Mouse (Mus musculus) MEL (cell line): ENCODE measurements around the gene Pld5. TPM values are rescaled to one million over a fixed set of nuclear protein-coding genes. Genes with fewer than 3 reads are reported as not detected.

Experiments
- DNase-seq: peaks from one replicate; pipeline ENCODE4 v3.0.0; 2011; ENCODE audit warnings: low read depth, low spot score
- H3K27ac ChIP-seq: 2 replicates; pipeline ENCODE4 v1.5.1; 2012; ENCODE audit warnings: low read depth, mild to moderate bottlenecking, control low read depth, low read length, moderate library complexity; ENCODE audit not compliant: control insufficient read depth
- H3K27me3 ChIP-seq, 2 experiments: fragments of 150-350 bp in 1 of 2; sonication (generic) in 1 of 2; 2 replicates each; pipeline ENCODE4 v1.6.1; 2012; ENCODE audit warnings: low read length in 2 of 2, mild to moderate bottlenecking in 2 of 2, improper control_type of control experiment in 1 of 2, moderate library complexity in 1 of 2; ENCODE audit not compliant: insufficient read depth in 2 of 2, control insufficient read depth in 1 of 2
- H3K36me3 ChIP-seq, 2 experiments: 2 replicates each; pipeline ENCODE4 v1.6.1; 2012 to 2014; ENCODE audit warnings: low read length in 2 of 2, improper control_type of control experiment in 1 of 2, inconsistent platforms in 1 of 2, mild to moderate bottlenecking in 1 of 2; ENCODE audit not compliant: insufficient read depth in 2 of 2, control insufficient read depth in 1 of 2
- H3K4me1 ChIP-seq, 2 experiments: fragments of 150-350 bp in 1 of 2; sonication (generic) in 1 of 2; 2 replicates each; pipeline ENCODE4 v1.6.1; 2012; ENCODE audit warnings: low read length in 2 of 2, improper control_type of control experiment in 1 of 2, mild to moderate bottlenecking in 1 of 2; ENCODE audit not compliant: insufficient read depth in 2 of 2, control insufficient read depth in 1 of 2
- H3K4me3 ChIP-seq, 2 experiments: fragments of 150-350 bp in 1 of 2; sonication (generic) in 1 of 2; 2 replicates each; pipeline ENCODE4 v1.5.1; 2012; ENCODE audit warnings: low read depth in 2 of 2, low read length in 2 of 2, mild to moderate bottlenecking in 2 of 2, moderate library complexity in 2 of 2, control low read depth in 1 of 2, improper control_type of control experiment in 1 of 2; ENCODE audit not compliant: control insufficient read depth in 1 of 2, insufficient read depth in 1 of 2
- H3K79me2 ChIP-seq: 2 replicates; pipeline ENCODE4 v1.6.1; 2012; ENCODE audit warnings: mild to moderate bottlenecking, low read length, moderate library complexity; ENCODE audit not compliant: control insufficient read depth, poor library complexity, insufficient read depth
- H3K9ac ChIP-seq: 2 replicates; pipeline ENCODE4 v1.6.1; 2012; ENCODE audit warnings: low read depth, mild to moderate bottlenecking, control low read depth, low read length, moderate library complexity; ENCODE audit not compliant: control insufficient read depth, poor library complexity, severe bottlenecking
- H3K9me3 ChIP-seq: fragments of 150-350 bp; sonication (generic); replicated peaks from 2 replicates; pipeline ENCODE4 v1.6.1; 2012; ENCODE audit warnings: mild to moderate bottlenecking, low read length, improper control_type of control experiment, moderate library complexity; ENCODE audit not compliant: insufficient read depth
- CHD1 ChIP-seq: IDR thresholded peaks from 2 replicates; pipeline ENCODE4 v1.6.1; 2012; ENCODE audit warnings: low read depth, mild to moderate bottlenecking, inconsistent platforms, low read length, improper control_type of control experiment
- CHD2 ChIP-seq: IDR thresholded peaks from 2 replicates; pipeline ENCODE4 v1.6.1; 2011; ENCODE audit warnings: low read length, improper control_type of control experiment
- CTCF ChIP-seq, 3 experiments: IDR thresholded peaks in 2 of 3; conservative IDR thresholded peaks in 1 of 3; 2 replicates each; pipeline ENCODE4 v1.5.1; 2011 to 2012; ENCODE audit warnings: low read length in 3 of 3, low read depth in 2 of 3, mild to moderate bottlenecking in 2 of 3, improper control_type of control experiment in 1 of 3, inconsistent platforms in 1 of 3, mixed read lengths in 1 of 3, moderate library complexity in 1 of 3; ENCODE audit not compliant: control insufficient read depth in 1 of 3, insufficient read depth in 1 of 3, poor library complexity in 1 of 3, severe bottlenecking in 1 of 3
- E2F4 ChIP-seq: IDR thresholded peaks from 2 replicates; pipeline ENCODE4 v1.6.1; 2011; ENCODE audit warnings: low read depth, low read length, improper control_type of control experiment, borderline replicate concordance
- ELF1 ChIP-seq: IDR thresholded peaks from 2 replicates; pipeline ENCODE4 v1.6.1; 2014; ENCODE audit warnings: low read depth, mild to moderate bottlenecking, inconsistent platforms, low read length, improper control_type of control experiment, moderate library complexity
- EP300 ChIP-seq, 2 experiments: IDR thresholded peaks; 2 replicates each; pipeline ENCODE4 v1.6.1; 2011; ENCODE audit warnings: improper control_type of control experiment in 2 of 2, low read length in 2 of 2, low read depth in 1 of 2, mild to moderate bottlenecking in 1 of 2
- ETS1 ChIP-seq: IDR thresholded peaks from 2 replicates; pipeline ENCODE4 v1.6.1; 2012; ENCODE audit warnings: low read depth, mild to moderate bottlenecking, inconsistent platforms, low read length, improper control_type of control experiment, moderate library complexity
- GATA1 ChIP-seq: IDR thresholded peaks from 2 replicates; pipeline ENCODE4 v1.6.1; 2011; ENCODE audit warnings: low read depth, low read length, improper control_type of control experiment
- HCFC1 ChIP-seq: IDR thresholded peaks from 2 replicates; pipeline ENCODE4 v1.6.1; 2012; ENCODE audit warnings: low read depth, mild to moderate bottlenecking, inconsistent platforms, low read length, improper control_type of control experiment, moderate library complexity
- KAT2A ChIP-seq: conservative IDR thresholded peaks from 2 replicates; pipeline ENCODE4 v1.6.1; 2012; ENCODE audit warnings: low read depth, low read length, improper control_type of control experiment, inconsistent platforms
- MAFK ChIP-seq: IDR thresholded peaks from 2 replicates; pipeline ENCODE4 v1.6.1; 2011; ENCODE audit warnings: low read depth, mild to moderate bottlenecking, low read length, improper control_type of control experiment, borderline replicate concordance
- MAX ChIP-seq: IDR thresholded peaks from 2 replicates; pipeline ENCODE4 v1.6.1; 2011; ENCODE audit warnings: low read length, improper control_type of control experiment
- MAZ ChIP-seq: IDR thresholded peaks from 2 replicates; pipeline ENCODE4 v1.6.1; 2012; ENCODE audit warnings: low read depth, mild to moderate bottlenecking, inconsistent platforms, low read length, improper control_type of control experiment
- MYC ChIP-seq: IDR thresholded peaks from 2 replicates; pipeline ENCODE4 v1.6.1; 2011; ENCODE audit warnings: low read depth, mild to moderate bottlenecking, low read length, improper control_type of control experiment, moderate library complexity
- NELFE ChIP-seq: IDR thresholded peaks from 2 replicates; pipeline ENCODE4 v1.6.1; 2011; ENCODE audit warnings: low read depth, low read length, improper control_type of control experiment
- NRF1 ChIP-seq: IDR thresholded peaks from 2 replicates; pipeline ENCODE4 v1.6.1; 2014; ENCODE audit warnings: low read depth, mild to moderate bottlenecking, inconsistent platforms, low read length, improper control_type of control experiment, moderate library complexity; ENCODE audit not compliant: poor library complexity, insufficient read depth, severe bottlenecking
- POLR2A ChIP-seq, 2 experiments: IDR thresholded peaks; 2 replicates each; pipeline ENCODE4 v1.6.1; 2011 to 2012; ENCODE audit warnings: low read length in 2 of 2, mild to moderate bottlenecking in 2 of 2, control low read depth in 1 of 2, improper control_type of control experiment in 1 of 2, low read depth in 1 of 2, moderate library complexity in 1 of 2; ENCODE audit not compliant: control insufficient read depth in 1 of 2, insufficient read depth in 1 of 2, poor library complexity in 1 of 2
- POLR2AphosphoS2 ChIP-seq: IDR thresholded peaks from 2 replicates; pipeline ENCODE4 v1.6.1; 2011; ENCODE audit warnings: low read length, improper control_type of control experiment
- RCOR1 ChIP-seq: IDR thresholded peaks from 2 replicates; pipeline ENCODE4 v1.6.1; 2012; ENCODE audit warnings: low read depth, mild to moderate bottlenecking, inconsistent platforms, low read length, improper control_type of control experiment
- TBP ChIP-seq: IDR thresholded peaks from 2 replicates; pipeline ENCODE4 v1.8.0; 2011; ENCODE audit warnings: low read depth, low read length, improper control_type of control experiment
- TCF12 ChIP-seq: IDR thresholded peaks from 2 replicates; pipeline ENCODE4 v1.6.1; 2014; ENCODE audit warnings: low read depth, mild to moderate bottlenecking, inconsistent platforms, low read length, improper control_type of control experiment, moderate library complexity
- USF1 ChIP-seq: IDR thresholded peaks from 2 replicates; pipeline ENCODE4 v1.6.1; 2014; ENCODE audit warnings: low read depth, mild to moderate bottlenecking, inconsistent platforms, low read length, improper control_type of control experiment, moderate library complexity
- USF2 ChIP-seq, 2 experiments: IDR thresholded peaks; 2 replicates each; pipeline ENCODE4 v1.6.1; 2011 to 2012; ENCODE audit warnings: improper control_type of control experiment in 2 of 2, low read length in 2 of 2, borderline replicate concordance in 1 of 2, inconsistent platforms in 1 of 2, low read depth in 1 of 2, mild to moderate bottlenecking in 1 of 2; ENCODE audit not compliant: insufficient read depth in 1 of 2
- ZC3H11A ChIP-seq: IDR thresholded peaks from 2 replicates; pipeline ENCODE4 v1.6.1; 2012; ENCODE audit warnings: low read depth, mild to moderate bottlenecking, inconsistent platforms, low read length, improper control_type of control experiment
- ZKSCAN1 ChIP-seq: IDR thresholded peaks from 2 replicates; pipeline ENCODE4 v1.6.1; 2012; ENCODE audit warnings: low read depth, mild to moderate bottlenecking, inconsistent platforms, low read length, improper control_type of control experiment, moderate library complexity
- ZMIZ1 ChIP-seq: IDR thresholded peaks from 2 replicates; pipeline ENCODE4 v1.6.1; 2012; ENCODE audit warnings: low read depth, mild to moderate bottlenecking, inconsistent platforms, low read length, improper control_type of control experiment, moderate library complexity
- polyA plus RNA-seq, 2 experiments: library from polyadenylated mRNA; stranded (reverse) in 1 of 2; unstranded in 1 of 2; fragments of >175 nt in 1 of 2; fragments of >200 nt in 1 of 2; gene quantifications; 2 replicates each; pipeline versions ENCODE4 v1.2.1 to v1.2.4; 2012; ENCODE audit warnings: low replicate concordance in 2 of 2, low read depth in 1 of 2; ENCODE audit not compliant: insufficient read length in 2 of 2, insufficient read depth in 1 of 2, missing spikeins in 1 of 2
- total RNA-seq: library from RNA; depleted of rRNA; stranded (reverse); fragments of 300-350 nt; gene quantifications from 2 replicates; pipeline ENCODE4 v1.2.3, GENCODE M21; 2012

Pld5 gene
- total and polyA plus RNA-seq, 3 experiments = 0.01 TPM; not detected in 2

DNA sequence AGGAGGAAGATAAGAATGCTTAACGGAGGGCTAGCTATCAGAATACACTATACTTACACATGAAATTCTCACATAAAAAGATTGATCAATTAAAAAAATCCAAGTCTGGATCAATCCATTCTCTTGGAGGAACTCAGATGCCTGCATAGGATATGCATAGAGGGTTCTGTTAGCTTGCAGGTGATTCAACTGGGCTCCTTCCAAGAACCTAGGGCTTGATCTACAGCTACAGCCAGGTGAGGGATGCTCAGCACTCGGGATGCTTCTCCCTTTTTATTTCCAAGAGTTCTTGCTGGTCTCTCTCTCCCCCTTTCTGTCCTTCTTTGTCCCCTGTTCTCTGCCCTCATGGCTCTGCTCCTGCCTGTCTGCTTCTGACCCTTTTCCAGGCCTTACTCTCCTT, 80.4 kb downstream of the Pld5 start:
- Histone ChIP-seq H3K27ac (no peak overlapping the region), H3K36me3 (no peaks in the 10 kb centered on the region), H3K4me1 (no peaks in the 10 kb centered on the region), H3K9me3 (no peaks in the 10 kb centered on the region), H3K27me3 (no peaks in the 10 kb centered on the region), H3K4me3 (no peak overlapping the region), H3K9ac (no peak overlapping the region), H3K79me2 (no peaks in the 10 kb centered on the region)
- DNase-seq = no peak
- TF ChIP-seq USF2 (IDR thresholded peaks at IDR 0.05; ENCODE audit: borderline replicate concordance in 1 of 2, insufficient read depth in 1 of 2, low read depth in 1 of 2, low read length in 2 of 2) = no peak
- TF ChIP-seq TBP = no peak
- no peak for TF ChIP-seq ETS1
- TF ChIP-seq CHD2 = no peak
- no peak for TF ChIP-seq KAT2A
- no peak for TF ChIP-seq MAFK
- no peak for TF ChIP-seq POLR2A (IDR thresholded peaks at IDR 0.05; ENCODE audit: control insufficient read depth in 1 of 2, insufficient read depth in 1 of 2, low read depth in 1 of 2, low read length in 2 of 2, poor library complexity in 1 of 2)
- no peak for TF ChIP-seq MAX
- TF ChIP-seq ZC3H11A = no peak
- TF ChIP-seq EP300 (IDR thresholded peaks at IDR 0.05; ENCODE audit: low read depth in 1 of 2, low read length in 2 of 2) = no peak
- TF ChIP-seq NRF1 = no peak
- TF ChIP-seq USF1 = no peak
- TF ChIP-seq E2F4 = no peak

DNA sequence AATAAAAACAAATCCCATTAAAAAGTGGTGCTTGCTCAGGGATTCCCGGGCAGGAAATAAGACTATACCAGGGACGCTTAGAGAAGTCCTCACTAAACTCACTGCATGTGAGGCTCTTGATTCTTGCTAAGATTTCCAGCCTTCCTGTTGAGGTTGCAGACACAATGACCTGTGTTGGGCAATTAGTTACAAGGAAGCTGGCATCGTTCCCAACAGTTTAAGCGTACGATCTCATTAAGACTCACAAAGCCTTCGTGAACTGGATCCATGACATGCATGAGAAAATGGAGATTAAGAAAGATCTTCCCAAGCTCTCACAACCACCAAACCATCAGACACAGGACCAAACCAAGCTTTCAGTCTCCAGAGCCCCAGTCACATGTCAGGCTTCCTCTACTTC, 91.1 kb downstream of the Pld5 start:
- Histone ChIP-seq H3K4me3 (no peak overlapping the region), H3K79me2 (no peaks in the 10 kb centered on the region), H3K36me3 (no peaks in the 10 kb centered on the region), H3K27me3 (no peaks in the 10 kb centered on the region), H3K4me1 (no peaks in the 10 kb centered on the region), H3K27ac (no peak overlapping the region), H3K9ac (no peak overlapping the region), H3K9me3 (no peaks in the 10 kb centered on the region)
- DNase-seq = no peak
- TF ChIP-seq TCF12 (no peak), CHD1 (no peak), MYC (no peak), ELF1 (no peak), ZMIZ1 (no peak), NELFE (no peak), RCOR1 (no peak), POLR2AphosphoS2 (no peak), HCFC1 (no peak), CHD2 (no peak), ZKSCAN1 (no peak), MAZ (no peak), CTCF (IDR thresholded peaks at IDR 0.05 in 2 of 3, conservative IDR thresholded peaks at IDR 0.05 in 1 of 3; ENCODE audit: control insufficient read depth in 1 of 3, insufficient read depth in 1 of 3, low read depth in 2 of 3, low read length in 3 of 3, poor library complexity in 1 of 3, severe bottlenecking in 1 of 3) (no peak), GATA1 (no peak)
